Mouse (Mus musculus): ENCODE results near the gene Tbc1d16.

Gene Tbc1d16

DNA sequence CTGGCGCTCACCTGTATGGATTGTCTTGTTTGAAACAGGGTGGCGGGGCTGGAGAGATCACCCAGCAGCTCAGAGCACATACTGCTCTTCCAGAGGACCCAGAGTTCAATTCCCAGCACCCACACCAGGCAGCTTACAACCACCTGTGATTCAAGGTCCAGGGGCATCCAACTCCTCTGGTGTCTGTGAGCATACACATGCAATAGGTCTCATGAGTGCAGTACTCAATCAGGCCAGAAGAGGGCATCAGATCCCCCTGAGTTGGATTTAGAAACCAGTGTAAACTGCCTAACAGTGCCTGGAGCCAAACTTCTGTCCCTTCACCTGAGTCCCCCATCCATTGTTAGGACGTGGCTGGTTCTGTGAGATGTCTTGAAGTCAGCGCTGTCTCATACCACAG, 7.3 kb upstream of the Tbc1d16 start:
- peak; percentile 88 for DNase-seq

DNA sequence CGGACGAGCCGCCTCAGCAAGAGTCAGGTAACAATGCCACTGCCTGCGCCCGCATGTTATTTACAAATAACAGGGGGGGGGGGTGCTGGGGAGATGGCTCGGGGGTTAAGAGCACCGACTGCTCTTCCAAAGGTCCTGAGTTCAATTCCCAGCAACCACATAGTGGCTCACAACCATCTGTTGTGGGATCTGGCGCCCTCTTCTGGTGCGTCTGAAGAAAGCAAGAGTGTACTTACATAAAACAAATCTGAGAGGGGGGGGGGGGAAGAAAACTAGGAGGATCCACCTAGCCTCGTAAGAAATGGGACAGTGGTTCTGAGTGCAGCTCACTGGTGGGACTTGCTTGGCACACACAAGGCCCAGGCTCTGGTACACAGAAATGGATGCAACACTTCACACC, 6.5 kb upstream of the Tbc1d16 start:
- DNase-seq, result peak; percentile 45

DNA sequence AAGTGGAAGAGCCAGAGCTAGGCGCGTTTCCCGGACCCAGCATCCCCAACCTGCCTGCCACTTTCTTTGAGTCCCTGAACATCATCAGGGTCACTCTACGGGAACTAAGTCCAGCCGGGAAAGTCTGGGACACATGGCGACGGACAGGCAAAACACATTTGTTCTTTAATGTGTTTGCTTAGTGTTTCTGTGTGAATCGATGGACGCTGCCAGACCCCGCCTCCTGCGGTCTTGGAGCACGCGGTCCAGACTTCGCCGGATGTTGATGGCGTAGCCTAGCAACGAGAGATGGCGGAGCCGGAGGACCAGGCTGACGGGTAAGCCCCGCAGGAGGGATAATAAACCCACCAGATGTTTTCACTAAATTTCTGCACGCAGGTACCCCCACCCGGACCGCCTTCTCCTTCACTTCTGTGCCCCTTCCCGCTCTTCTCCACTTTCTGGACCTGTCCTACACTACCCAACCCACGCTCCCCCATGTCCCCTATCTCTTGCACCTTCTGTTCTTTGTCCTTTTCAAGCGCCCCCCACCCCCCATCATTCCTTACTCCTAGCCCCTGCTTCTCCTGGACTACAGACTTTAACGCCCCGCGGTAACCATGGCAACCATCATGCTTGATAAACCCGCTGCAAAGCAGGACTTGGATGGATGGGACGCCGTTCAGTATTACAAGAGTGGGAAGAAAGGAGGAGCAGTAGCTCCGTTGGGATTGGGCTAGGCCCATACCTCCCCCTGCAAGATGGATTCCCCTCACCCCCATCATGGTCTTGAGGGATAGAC, 737 bp upstream of the Tbc1d16 start:
- DNase-seq, result peak; percentile 66

DNA sequence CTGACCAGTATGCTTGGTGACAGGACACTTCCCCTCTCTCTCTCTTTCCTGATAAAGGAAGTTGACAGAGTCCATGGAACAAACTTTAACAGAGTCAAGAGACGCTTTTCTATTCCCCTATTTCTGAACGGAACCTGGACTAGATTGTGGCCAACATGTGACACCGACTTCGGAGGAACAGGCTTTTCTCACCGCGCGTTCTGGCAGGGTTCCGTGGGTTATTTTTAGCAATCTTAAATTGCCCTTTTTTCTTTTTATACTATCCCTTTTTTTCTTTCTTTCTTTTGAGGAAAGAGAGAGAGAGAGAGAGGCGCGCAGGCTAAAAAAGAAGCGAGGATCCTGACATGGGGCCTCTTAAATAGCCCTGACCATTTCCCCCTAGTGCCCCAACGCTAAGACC, 708 bp downstream of the Tbc1d16 start:
- DNase-seq, result no peak

DNA sequence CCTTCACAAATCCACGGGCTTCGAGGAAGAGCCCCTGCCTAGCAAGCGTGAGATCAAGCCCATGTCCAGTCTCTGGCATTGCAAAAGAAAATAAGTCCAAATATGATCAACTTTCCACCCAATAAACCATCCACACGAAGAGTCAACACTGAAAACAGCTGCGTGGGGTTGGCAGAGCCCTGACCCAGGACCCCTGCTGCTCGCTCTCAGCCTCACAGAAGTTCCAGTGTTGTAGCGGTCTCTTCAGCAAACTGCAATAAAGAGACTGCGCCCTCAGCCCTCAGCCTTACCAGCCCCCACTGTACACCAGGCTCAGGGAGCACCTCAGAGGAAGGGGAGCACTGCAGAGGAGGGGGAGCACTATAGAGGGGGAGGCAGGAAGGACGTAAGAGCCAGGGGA, 2.7 kb downstream of the Tbc1d16 start:
- DNase-seq, result no peak

DNA sequence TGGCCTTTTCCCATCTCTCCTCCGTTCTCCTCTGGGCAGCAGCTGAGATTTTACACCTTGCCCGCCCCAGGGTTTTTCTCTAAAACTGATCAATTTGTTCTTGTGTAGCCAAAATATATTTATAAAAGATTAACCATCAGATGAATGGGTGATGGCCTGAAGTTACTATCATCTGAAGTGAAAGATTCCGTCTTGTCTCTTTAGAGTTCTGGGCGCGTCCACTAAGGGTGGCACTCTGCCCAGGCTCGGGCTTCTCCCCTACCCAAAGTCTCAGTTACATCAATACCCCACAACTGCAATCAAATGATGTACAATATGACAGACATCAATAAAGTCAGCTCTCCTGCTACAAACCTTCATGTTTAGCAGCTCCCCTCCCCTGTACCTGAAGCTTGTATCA, 3.4 kb downstream of the Tbc1d16 start:
- DNase-seq, result no peak

DNA sequence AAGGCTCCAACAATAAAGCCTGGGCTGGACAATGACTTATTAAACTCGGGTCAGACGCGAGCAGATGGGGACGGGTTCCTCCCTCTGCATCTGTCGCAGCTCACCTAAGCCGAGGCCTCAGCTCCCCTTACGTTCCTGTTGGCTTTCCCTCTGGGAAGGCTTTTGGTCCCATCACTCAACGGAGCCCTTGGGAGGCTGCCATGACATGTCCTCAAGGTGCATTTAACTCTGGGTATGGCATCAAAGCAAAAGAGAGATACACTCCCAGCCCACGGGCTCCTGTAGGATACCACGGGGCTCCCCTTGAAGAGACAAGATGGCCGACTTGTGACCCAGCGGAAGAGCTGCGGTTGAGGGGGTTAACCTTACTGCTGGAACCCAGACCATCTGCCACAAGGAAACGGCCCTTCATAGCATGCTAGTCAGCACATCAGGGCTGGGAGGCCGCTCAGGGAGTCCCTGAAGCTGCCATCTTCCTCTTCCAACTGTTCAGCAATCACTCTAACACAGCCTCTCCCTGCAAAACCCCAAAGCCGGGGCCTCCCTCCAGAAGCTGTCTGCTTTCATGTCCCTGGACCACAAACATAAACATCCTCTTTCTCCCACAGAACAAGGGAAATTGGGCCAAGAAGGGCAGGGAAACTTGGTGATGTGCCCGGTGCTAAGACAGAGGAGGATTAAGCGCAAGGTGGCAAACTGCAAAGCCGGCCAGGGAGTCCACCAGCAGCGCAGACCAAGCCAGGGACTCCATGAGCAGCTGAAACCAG, 5.0 kb downstream of the Tbc1d16 start:
- no peak for DNase-seq

DNA sequence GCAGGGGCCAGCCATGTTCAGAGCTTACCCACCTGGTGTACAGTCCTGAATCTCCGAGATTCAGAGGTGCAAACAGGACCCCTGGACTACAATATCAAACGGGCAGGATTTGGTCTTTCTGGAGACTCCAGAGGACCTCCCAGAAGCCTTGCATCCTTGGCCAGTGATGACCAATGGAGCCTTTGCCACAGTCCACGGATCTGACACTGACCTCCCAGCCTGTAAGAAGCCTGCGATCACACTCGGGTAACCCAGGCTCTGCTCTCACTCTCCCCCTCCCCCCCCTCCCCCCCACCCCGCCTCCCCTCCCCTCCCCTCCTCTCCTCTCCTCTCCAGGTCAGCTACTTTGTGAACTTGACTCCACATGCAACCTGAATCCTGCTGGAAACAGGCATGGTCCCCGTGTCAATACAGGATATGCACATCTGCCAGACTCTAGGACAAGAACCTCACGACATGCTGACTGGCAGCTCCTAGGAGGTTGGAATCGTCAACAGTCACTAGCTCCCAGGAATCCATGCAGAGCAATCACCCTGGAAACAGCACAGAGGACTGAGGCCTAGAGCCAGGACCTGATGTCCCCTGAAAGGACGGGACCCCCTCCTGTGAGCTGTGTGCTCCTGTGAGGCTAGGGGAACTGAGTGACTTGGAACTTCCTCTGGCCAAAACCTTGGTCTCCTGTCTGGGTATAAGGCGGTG, 6.3 kb downstream of the Tbc1d16 start:
- no peak for DNase-seq

DNA sequence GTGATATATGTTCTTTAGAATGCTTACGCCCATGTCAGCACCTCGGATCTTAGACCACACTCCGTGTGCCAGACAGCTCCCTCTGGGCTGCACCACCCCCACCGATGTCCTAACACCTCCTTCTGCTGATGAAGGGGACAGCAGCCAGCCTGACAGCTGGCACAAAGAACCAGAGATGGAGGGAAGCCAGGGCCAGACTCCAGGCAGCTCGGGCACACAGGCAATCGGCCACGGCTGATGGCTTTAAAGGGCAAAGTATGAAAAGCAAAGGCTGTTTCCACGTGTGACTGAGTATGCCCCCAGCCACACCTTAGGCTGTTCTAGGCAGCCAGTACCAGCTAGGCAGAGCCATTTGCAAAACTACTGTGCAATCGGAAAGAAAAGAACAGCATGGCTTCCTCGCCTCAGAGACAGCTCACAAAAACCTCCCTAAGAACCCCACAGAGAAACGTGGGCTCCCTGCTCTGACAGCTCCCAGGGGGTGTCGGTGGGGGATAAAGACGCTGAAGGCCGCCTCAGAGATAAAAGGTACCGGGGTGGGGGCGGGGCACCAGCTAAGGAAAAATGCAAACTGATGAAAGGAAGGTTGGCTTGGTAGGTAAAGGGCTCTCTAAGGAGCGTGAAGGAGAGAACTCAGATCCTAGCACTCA, 8.4 kb downstream of the Tbc1d16 start:
- no peak for DNase-seq

DNA sequence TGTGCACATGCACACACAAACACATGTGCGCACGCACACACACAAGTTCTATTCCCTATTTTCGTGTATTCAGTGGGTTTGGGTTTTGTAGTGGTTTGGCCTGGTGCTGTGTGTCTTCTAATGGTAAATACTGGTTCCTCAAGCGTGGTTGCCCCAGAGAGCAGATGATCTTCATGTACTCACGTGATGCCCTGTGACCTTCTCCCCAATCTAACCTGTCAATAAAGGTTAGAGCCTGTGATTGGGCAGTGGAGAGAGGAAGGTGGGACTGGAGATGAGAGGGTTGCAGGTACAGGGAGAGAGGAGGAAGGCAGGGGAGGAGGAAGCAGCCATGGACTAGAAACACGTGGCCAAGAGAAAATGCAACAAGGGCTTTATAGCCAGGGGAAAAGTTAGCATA, 10.4 kb downstream of the Tbc1d16 start:
- no peak for DNase-seq

DNA sequence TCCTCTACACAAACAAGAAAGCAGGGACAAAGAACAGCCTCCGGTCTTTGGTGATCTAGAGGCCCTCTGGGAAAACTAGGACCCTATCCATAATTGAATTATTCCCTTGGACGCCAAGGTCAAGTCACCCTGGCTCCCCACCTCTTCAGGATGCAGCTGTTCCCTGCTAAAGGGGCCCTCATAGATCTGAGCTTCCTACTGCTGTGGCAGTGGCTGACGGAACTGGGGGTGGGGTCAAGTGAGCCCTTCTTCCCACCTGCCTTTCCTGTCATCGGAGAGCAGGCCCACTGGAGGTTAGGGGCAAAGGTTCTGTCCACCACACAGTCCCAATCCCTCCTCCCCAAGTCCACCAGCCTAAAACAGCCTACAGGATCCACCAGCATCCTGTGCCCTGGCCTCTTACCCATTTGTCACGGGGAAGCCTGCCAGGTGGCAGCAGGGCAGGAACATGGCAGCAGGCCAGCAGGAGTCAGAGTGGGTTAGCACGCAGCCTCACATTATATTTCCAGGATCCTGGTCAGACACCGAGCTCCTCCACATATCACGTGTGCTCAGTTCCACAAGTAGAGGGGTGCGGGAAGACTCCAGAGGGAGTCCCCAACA, 12.3 kb downstream of the Tbc1d16 start:
- DNase-seq, result peak; percentile 43

DNA sequence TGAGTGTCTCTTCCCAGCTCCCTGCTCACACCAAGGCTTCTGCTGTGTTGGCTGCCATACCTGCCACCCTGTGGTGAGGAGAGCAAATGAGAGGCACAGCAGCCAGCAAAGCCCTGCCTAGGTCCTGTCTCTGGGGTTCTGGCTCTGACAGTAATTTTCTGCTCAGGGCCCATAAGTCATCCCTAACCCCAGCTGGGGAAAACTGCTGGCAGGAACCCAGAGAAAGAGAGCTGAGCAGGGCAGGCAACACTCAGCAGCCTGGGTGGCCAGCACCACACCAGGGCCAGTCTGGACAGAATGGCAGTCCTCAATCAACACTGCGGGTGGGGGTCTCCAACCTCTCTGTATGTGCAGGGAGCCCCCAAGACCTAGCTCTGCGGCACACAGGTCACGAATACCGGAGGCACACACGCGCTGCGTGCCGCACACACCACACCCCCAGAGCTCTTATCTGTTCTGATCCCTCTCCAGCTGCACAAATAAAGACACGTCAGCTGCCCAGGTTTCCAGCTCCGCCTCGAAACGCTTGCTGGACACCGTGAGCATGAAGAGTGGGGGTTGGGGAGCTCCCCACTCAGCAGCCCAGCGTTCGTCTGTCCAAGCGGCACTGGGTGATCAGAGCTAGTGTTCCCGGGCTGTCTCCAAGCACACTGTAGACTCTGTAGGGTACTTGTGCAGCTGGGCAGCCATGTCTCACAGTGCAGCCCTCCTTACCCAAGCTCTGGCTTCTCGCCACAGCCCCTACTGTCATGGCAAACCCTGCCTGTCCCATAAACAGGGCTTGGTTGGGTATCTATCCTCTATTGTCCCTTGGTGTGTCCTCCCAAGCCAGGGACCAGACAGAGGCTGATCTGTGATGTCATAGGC, 13.0 kb downstream of the Tbc1d16 start:
- DNase-seq, result peak; percentile 41

DNA sequence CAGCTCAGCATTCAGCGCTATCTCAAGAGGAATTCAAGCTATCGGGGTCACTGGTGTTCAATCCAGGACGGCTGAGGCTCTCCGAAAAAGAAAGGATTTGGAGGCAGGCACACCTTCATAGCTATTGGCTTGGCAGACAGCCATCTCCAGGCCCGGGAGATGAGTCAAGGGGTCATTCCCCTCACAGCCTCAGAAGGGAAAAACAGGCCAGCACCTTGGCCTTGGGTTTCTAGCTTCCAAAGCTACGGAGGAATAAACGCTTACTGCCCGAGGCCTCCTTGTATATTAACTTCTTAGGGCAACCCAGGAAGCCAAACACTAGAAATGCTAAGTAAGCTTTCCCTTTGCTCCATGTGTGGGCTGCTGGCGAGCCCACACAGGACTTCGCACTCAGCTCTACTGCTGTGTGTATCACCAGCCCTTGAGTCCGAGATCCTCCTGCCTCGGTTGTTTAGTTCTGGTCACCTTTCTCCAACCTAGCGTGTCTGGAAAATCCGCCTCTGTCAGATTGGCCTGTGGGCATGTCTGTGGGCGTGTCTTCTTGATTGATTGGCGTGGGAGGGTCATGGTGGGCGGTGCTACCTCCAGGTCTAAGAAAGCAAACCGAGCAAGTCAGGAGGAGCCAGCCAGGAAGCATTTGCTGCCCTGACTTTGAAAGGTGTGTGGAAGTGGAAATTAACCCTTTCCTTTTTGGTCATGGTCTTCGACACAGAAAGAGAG, 15.0 kb downstream of the Tbc1d16 start:
- DNase-seq, result no peak

DNA sequence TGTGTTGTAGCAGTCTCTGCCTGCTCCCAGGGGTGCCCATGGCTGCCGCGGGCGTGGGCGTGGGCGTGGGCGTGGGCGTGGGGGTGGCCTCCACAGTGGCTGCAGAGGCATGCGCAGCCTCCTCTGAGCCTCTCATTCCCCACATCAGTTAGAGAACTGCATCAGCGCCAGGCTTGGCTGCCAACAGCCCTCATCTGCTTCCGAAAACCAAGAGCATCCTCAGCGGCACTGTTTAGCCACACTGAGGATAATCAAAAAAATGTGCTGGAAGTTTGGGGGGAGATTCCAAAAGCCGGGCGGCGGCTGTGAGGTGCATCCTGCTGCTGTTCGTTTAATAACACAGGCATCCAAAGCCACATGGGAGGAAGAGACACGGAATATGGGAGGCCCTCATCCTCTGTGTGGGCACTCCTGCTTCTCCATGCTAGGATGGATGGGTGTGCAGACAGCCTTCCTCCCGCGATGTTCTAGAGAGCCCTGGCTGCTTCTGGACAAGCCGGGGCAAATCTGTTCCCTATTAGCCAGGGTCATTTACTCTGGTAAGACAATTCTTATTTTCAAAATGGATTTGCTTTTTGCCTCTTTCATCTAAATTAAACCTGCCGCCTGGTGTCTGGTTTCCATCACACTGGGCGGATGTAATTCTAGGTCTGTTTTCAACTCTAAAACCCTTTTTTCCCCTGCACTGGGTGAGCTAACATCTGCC, 16.5 kb downstream of the Tbc1d16 start:
- no peak for DNase-seq

DNA sequence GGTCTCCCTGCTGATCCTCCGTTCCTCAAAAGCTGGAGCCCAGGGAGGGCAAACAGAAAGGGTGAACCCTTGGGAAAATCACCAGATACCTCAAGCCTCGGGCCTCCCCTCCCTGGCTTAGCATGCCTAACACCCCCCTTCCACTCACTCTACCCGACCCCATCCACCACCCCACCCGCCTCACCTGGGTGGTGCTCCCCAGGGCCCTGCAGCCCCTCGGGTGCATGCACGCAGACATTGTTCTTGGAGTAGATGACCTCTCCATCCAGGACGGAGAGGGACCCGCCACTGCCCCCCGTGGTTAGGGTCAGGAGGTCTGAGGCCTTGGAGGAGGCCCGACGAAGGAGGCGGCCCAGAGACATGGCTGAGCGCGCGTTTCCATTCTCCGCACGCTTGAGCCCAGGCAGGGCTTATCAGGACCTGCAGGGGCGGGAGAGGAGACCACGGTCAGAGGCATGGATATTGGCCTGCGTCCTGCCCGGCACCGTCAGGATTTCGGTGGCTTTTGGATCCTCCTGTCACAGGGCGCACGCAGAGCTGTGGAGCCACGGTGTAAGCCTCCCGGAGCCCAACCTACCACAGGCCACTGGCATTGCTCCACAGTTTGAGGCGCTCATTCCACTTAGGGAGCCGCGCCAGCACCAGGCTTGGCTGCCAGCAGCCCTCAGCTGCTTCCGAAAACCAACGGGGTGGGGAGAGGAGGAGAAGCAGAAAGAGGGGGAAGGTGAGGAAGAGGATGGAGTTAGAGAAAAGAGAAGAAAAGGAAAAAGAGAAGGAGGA, 17.8 kb downstream of the Tbc1d16 start:
- DNase-seq, result no peak

DNA sequence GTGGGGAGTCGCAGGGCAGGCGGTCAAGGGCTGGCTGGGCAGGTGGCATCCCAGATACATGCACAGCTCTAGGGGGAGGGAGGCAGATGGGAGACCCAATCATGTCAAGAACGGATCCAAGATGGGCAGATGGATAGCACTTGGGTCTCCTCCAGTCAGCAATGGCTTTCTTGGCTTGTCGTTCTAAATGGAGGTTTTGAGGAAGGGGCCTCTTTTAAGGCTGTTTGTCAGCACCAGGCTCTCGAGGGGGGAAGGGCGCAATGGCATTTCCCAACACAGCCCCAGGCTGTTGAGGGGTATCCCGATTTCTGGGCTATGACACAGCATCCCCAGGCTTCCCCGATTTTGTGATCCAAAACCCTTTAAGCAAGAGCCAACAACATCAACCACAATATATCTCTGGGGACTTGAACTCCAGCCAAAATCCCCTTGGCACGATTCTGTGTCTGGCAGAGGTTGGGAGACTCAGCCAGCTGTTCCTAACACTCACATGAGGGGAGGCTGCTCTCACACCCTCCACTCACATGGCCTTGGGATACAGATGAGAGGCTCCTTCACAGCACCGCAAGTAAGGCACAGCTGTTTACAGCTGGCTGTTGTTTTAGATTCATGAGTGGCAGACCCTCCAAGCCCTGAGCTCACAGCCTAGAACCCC, 18.8 kb downstream of the Tbc1d16 start:
- DNase-seq, result no peak

DNA sequence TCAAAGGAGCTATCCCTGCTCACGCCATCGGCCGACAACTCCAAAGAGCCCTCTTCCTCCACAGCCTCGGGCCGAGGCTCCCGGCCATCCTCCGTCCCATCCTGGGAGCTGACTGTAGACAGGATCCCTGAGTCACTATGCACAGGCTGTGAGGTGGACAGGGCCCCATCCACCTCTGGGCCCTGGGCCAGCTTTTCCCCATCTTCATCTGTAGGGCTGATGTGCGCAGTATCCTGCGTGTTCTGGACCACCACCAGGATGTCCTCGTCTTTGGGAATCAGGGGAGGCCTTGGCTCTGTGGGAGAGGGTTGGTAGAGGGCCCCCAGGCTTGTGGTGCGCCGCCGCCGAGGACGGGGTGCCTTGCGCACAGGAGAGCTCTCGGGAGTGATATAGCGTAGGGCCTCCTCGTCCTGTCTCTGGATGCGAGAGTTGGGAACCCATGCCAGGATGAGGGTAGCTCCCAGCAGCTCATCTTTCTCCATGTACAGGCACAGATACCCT, 19.4 kb downstream of the Tbc1d16 start:
- DNase-seq, result no peak

DNA sequence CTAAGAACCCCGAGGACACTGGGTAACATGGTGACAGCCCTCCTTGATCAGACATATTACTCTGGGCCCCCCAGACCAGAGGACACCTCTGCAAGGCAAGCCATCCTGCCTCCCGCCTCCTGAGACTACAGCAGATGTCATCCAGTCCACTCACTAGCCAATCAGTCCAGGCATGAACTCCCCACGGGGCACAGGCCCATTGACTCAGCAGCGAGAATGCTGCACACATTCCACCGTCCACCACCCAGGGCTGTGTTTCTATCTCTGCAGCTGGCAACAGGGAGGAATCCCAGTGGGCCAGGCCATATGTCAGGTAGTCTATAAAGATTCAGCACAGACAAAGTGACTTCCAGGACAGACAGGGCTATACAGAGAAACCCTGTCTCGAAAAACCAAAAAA, 20.3 kb downstream of the Tbc1d16 start:
- no peak for DNase-seq

DNA sequence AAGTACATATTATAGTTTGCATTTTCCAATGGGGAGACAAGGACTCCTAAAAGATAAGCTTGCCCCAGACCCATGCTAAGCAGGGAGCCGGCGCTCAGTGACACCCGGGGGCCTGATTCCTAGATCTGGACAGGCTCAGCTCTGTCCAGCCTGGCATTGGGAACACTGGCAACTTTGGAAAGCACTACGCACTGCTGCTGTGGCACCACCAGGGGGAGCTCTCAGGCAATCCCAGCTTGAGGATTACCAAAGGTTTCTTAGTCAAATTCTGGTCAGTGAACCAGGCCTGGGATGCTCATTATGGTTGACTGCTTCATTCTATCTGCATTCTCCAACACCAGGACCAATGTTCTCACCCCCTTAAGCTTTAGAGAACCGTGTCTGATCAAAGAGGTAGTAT, 21.7 kb downstream of the Tbc1d16 start:
- peak; percentile 80 for DNase-seq

All from thymus, postnatal 4 days (tissue).